Mouse (Mus musculus): ENCODE results near the gene Eif2ak2.

Gene Eif2ak2

DNA sequence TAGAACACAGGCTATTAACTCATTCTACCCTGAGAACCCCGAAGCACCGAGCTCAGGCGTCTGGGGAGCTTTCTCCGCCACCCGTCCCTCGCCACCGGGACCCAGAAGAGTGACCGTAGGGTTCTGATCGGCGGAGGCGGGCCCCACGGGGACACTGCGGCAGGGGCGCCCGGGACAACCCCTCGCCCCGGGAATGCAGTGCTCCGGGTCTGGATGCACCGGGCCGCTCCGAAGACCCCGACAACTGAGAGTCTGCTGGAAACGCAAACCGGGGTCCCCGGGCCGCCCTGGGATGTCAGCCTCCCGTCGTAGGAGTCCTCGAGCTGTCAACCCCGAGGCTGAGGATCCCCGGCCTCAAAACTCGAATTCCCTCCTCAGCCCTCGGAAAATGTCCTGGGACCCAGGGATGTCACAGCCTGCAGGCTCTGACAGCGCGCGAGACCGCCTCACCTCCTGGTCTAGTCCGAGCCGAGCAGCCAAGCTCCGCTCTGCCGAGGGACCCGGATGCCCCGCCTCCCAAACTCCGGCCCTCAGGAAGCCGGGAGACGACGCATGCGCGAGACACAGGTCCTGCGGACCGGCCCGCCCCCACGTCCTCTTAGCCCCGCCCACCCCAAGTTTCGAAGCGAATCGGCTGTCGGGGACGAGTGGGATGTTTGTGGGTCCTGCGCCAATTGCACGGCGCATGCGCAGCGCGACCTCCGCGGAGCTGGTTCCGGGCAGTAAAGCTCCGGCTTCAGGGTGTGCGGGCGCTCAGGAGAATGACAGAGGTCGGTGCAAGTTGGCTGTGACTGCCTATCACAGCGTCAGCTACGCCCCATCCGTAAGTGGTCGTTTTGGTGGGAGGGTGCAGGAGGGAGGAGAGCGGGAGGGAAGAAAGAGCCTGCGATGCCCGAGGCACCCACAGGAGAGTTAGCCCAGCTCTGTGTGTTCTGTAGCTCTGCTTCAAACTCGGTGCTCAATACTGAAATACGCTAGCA is 47.2 kb downstream of the Eif2ak2 start, which contains the start of the genes Heatr5b and Gpatch11:
TSS of gene Heatr5b (minus strand) at position 509 of the 980 bp plus-strand sequence.
TSS of gene Gpatch11 (plus strand) at position 712 of the 980 bp plus-strand sequence.
- DNase-seq (ENCODE audit: low spot score in 2 of 2) = peak; percentile 98 to 99

DNA sequence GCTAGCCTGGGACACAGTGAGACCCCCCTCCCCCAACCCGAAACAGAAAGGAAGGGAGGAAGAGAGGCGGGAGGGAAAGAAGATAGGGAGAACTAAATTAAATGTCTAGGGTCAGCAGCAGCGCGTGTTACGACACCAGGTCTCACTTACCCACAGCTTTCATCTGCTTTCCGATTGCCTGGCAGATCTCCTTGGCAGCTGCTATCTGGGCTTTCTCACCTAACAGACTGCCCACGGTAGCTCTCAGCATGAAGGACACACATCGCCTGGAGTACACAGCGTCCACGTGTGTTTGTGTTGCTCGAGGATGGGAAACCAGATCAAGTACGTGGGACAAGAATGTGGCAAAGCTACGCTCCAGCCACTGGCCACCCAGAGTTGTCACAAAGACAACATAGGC is 58.0 kb downstream of the Eif2ak2 start:
- DNase-seq (ENCODE audit: low spot score in 2 of 2) = no peak

DNA sequence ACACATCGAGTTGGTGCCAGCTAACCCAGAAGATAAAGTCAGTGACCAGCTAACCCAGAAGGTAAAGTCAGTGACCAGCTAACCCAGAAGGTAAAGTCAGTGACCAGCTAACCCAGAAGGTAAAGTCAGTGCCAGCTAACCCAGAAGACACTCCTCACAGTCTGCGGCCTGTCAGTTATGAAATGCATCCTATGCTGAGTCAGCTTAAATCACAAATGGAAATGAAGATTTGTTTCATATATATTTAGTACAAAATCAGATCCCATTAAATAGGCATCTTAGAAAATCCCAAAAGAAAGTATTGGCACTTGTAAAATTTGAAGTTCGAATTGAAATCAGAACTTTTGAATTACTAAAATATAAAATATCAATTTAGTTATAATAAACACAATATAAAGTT is 72.8 kb downstream of the Eif2ak2 start:
- no peak for DNase-seq (ENCODE audit: low spot score in 2 of 2)

DNA sequence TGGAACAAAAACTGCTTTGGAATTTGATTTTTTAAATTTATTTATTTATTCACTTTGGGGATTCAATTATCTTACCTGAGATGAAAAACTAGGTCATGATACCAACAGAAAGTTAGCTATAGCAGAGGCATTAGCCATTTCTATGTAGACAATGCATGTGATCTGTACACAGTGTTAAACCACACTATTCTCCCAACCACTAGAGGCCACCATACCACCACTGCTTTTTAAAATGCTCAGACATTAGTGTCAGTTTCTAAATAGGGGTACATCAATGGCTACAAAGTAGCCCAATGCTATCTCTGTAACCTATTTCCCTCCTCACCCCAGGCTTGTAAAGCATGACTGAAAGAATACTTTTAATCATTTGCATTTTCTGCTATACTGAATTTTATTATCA is 73.4 kb downstream of the Eif2ak2 start:
- no peak for DNase-seq (ENCODE audit: low spot score in 2 of 2)
